Mouse (Mus musculus) adrenal gland, postnatal 25 days (tissue): ENCODE measurements around the gene Hist1h4k. TPM values are rescaled to one million over a fixed set of nuclear protein-coding genes. Genes with fewer than 3 reads are reported as not detected.
"Not testable (repeated sequence)": the region's sequence is repeated elsewhere in the genome, so short reads cannot be mapped to it uniquely, and the experiment has no call there.

ENCODE experiments used
- DNase-seq: peaks from one replicate; pipeline ENCODE4 v3.0.0; 2021; ENCODE audit warnings: mixed read lengths
- long read RNA-seq: library from polyadenylated mRNA; stranded (forward); transcript quantifications from one replicate; pipeline ENCODE4 v2.0.0, GENCODE M21; 2021
- total RNA-seq: library from RNA; stranded (reverse); gene quantifications from 2 replicates; pipeline ENCODE4 v1.2.3, GENCODE M21; 2021

Gene Hist1h4k
- total RNA-seq: 152 and 260 TPM in 2 replicates
- long read RNA-seq: 0 reads

- peak; percentile 84 for DNase-seq
Observed at GRCm38 (mm10) chr13:21750159-21751017, at the start of gene Hist1h4k. Gene Hist1h4k, minus strand, starts transcription at chr13:21750505.

GRCm38 (mm10) chr13:21797163-21797562 lies 46.9 kb upstream of the Hist1h4k start:
- not testable (repeated sequence) for DNase-seq

GRCm38 (mm10) chr13:21795584-21795983 lies 45.3 kb upstream of the Hist1h4k start:
- no peak for DNase-seq

GRCm38 (mm10) chr13:21790601-21791283 lies 40.4 kb upstream of the Hist1h4k start:
- DNase-seq: no peak

- no peak for DNase-seq
Observed at GRCm38 (mm10) chr13:21789925-21790324, 39.6 kb upstream of the Hist1h4k start.

GRCm38 (mm10) chr13:21787760-21788593 lies 37.7 kb upstream of the Hist1h4k start:
- no peak for DNase-seq

GRCm38 (mm10) chr13:21786899-21787629 lies 36.8 kb upstream of the Hist1h4k start, which contains the start of the genes Hist1h2an and Hist1h2bp:
Gene Hist1h2an, minus strand, starts transcription at chr13:21787218.
Gene Hist1h2bp, plus strand, starts transcription at chr13:21787461.
- peak; percentile 61 for DNase-seq

- DNase-seq: no peak
Observed at GRCm38 (mm10) chr13:21786189-21786898, 36.0 kb upstream of the Hist1h4k start.

- no peak for DNase-seq
Observed at GRCm38 (mm10) chr13:21784311-21784710, 34.0 kb upstream of the Hist1h4k start.

GRCm38 (mm10) chr13:21783734-21784161 lies 33.4 kb upstream of the Hist1h4k start:
- DNase-seq: no peak

GRCm38 (mm10) chr13:21783255-21783617 lies 32.9 kb upstream of the Hist1h4k start, which contains the start of gene Hist1h3i:
Gene Hist1h3i, minus strand, starts transcription at chr13:21783370.
- peak; percentile 13 for DNase-seq

GRCm38 (mm10) chr13:21782361-21783254 lies 32.3 kb upstream of the Hist1h4k start:
- peak; percentile 7 for DNase-seq

GRCm38 (mm10) chr13:21781639-21782038 lies 31.3 kb upstream of the Hist1h4k start:
- no peak for DNase-seq

GRCm38 (mm10) chr13:21781021-21781555 lies 30.8 kb upstream of the Hist1h4k start:
- DNase-seq: no peak

- peak; percentile 65 for DNase-seq
Observed at GRCm38 (mm10) chr13:21779767-21780731, 29.7 kb upstream of the Hist1h4k start, which contains the start of gene Hist1h1b. Gene Hist1h1b, minus strand, starts transcription at chr13:21780625.

- DNase-seq: peak; percentile 58
Observed at GRCm38 (mm10) chr13:21778814-21779766, 28.8 kb upstream of the Hist1h4k start.

- DNase-seq: no peak
Observed at GRCm38 (mm10) chr13:21755707-21756106, 5.4 kb upstream of the Hist1h4k start.
